Mouse (Mus musculus) kidney, embryonic 14.5 days (tissue): ENCODE measurements around the gene Rnasek. TPM values are rescaled to one million over a fixed set of nuclear protein-coding genes. Genes with fewer than 3 reads are reported as not detected.

Experiments
- ATAC-seq: fragments of 200-750 bp; cut with Nextera tagmentation; 2 replicates; pipeline ENCODE4 v1.8.0; 2017; ENCODE audit warnings: moderate number of reproducible peaks, mild to moderate bottlenecking, moderate TSS enrichment, moderate library complexity; ENCODE audit not compliant: low FRiP score, low TSS enrichment
- H3K27ac ChIP-seq: fragments of 300-500 bp; sonication (generic); 2 replicates; pipeline ENCODE4 v1.5.1; 2014; ENCODE audit warnings: low read depth, mild to moderate bottlenecking, low read length, moderate library complexity, mixed read lengths
- H3K27me3 ChIP-seq: fragments of 300-500 bp; sonication (generic); 2 replicates; pipeline ENCODE4 v1.6.1; 2014; ENCODE audit warnings: mild to moderate bottlenecking, low read length; ENCODE audit not compliant: control insufficient read depth, insufficient read depth
- H3K36me3 ChIP-seq: fragments of 300-500 bp; sonication (generic); 2 replicates; pipeline ENCODE4 v1.6.1; 2014; ENCODE audit warnings: low read length, mixed read lengths; ENCODE audit not compliant: control insufficient read depth, insufficient read depth
- H3K4me1 ChIP-seq: fragments of 300-500 bp; sonication (generic); 2 replicates; pipeline ENCODE4 v1.6.1; 2014; ENCODE audit warnings: low read length, mixed read lengths; ENCODE audit not compliant: control insufficient read depth, insufficient read depth
- H3K4me2 ChIP-seq: fragments of 300-500 bp; sonication (generic); replicated peaks from 2 replicates; pipeline ENCODE4 v1.6.1; 2014; ENCODE audit warnings: low read depth, mild to moderate bottlenecking, low read length
- H3K4me3 ChIP-seq: fragments of 300-500 bp; sonication (generic); 2 replicates; pipeline ENCODE4 v1.5.1; 2014; ENCODE audit warnings: mild to moderate bottlenecking, low read length
- H3K9ac ChIP-seq: fragments of 300-500 bp; sonication (generic); 2 replicates; pipeline ENCODE4 v1.6.1; 2014; ENCODE audit warnings: low read depth, mild to moderate bottlenecking, low read length, moderate library complexity
- H3K9me3 ChIP-seq: fragments of 300-500 bp; sonication (generic); 2 replicates; pipeline ENCODE4 v1.6.1; 2016; ENCODE audit warnings: low read length; ENCODE audit not compliant: control insufficient read depth
- WGBS: fragments of 180-500 bp; shearing (Covaris S2); extraction: QIAGEN DNeasy Blood & Tissue Kit; methylation state at CpG from one replicate; pipeline ENCODE4 v1.1.7; 2014; 5-methylcytosine and 5-hydroxymethylcytosine counted together
- polyA plus RNA-seq: library from polyadenylated mRNA; unstranded; fragments of >200 nt; fragmentation: Nextera tagmentation; extraction: Ambion mirVana; gene quantifications from 2 replicates; pipeline ENCODE4 v1.2.1, GENCODE M21; 2014

The Rnasek gene
- polyA plus RNA-seq, 1 experiment from 2014 or later = 173 TPM

DNA sequence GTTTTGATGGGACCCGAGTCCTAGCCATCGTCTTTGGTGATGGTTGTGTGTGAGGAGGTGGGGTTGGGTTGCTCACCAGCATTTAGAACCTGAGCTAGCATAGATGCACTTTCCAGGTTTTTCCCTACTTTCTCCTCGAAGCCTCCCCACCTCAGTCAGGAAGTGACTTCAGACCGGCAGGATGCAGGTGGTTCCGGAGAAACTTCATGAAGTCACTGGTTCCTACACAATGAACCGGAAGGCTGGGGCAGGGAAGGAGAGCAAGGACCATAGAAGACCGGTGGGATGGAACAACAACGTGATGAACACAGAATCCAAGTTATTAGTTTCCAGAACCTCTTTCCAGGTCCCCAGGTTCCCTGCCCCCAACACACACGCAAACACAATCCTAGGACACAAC, 15.9 kb downstream of the Rnasek start:
- H3K9ac ChIP-seq = no peak overlapping the region
- H3K4me1 ChIP-seq = peaks cover 7% of the 10 kb centered on the region; the same call in 1 of the 2 replicates
- no peak overlapping the region for H3K4me2 ChIP-seq
- no peak overlapping the region for H3K4me3 ChIP-seq
- 75% methylated on average over 9 of the region's 9 CpGs for WGBS
- H3K27me3 ChIP-seq = peaks cover 34% of the 10 kb centered on the region
- no peaks in the 10 kb centered on the region for H3K9me3 ChIP-seq
- no peak for ATAC-seq
- H3K36me3 ChIP-seq = no peaks in the 10 kb centered on the region
- H3K27ac ChIP-seq = peak overlapping the region; percentile 55; the same call in 1 of the 2 replicates

DNA sequence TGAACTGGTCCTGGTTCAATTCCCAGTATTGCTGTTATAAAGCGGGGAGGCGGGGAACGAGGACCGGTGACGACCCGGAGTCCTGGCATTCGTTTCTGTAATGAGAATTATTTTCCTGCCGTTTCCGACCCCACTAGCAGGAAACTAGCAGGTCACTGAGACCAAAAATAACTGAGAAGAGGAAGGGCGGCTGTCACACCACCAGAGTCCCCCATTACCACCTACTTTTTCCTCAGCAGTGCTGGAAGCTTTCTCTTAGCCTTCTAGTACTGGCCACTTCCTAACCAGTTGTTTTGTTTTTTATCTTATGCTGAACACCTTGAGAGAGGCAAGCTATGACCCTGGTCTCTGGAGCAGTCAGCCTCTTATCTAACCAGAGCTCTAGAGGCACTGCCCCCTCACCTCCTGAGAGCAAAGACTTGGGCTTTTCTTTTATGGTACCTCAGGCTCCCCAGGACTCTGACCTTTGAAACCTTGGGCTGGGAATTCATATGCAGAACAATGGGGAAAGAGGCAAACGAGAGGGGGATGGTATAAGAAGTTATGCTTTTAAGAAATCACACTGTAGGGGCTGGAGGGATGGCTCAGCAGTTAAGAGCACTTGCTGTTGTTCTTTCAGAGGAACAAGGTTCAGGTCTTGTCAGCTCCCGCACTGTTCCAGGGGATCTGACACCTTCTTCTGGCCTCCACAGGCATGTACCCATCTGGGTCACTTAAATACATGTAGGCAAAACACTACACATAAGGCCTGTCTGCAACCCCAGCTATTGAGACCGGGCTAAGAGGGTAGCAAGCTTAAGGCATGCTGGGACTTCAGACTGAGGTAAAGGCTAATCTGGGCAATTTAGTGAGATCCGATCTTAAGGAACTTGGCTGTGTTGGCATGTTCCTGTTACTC, 17.8 kb downstream of the Rnasek start:
- no peaks in the 10 kb centered on the region for H3K36me3 ChIP-seq
- no peak for ATAC-seq
- H3K4me3 ChIP-seq = peak overlapping the region; percentile 48
- H3K4me2 ChIP-seq = peak overlapping the region; percentile 90
- peaks cover 7% of the 10 kb centered on the region; the same call in 1 of the 2 replicates for H3K4me1 ChIP-seq
- H3K9me3 ChIP-seq = no peaks in the 10 kb centered on the region
- peaks cover 21% of the 10 kb centered on the region for H3K27me3 ChIP-seq
- H3K9ac ChIP-seq = peak overlapping the region; percentile 79; the same call in 1 of the 2 replicates
- WGBS = 10% methylated on average over 14 of the region's 14 CpGs
- peak overlapping the region; percentile 57; the same call in 1 of the 2 replicates for H3K27ac ChIP-seq

DNA sequence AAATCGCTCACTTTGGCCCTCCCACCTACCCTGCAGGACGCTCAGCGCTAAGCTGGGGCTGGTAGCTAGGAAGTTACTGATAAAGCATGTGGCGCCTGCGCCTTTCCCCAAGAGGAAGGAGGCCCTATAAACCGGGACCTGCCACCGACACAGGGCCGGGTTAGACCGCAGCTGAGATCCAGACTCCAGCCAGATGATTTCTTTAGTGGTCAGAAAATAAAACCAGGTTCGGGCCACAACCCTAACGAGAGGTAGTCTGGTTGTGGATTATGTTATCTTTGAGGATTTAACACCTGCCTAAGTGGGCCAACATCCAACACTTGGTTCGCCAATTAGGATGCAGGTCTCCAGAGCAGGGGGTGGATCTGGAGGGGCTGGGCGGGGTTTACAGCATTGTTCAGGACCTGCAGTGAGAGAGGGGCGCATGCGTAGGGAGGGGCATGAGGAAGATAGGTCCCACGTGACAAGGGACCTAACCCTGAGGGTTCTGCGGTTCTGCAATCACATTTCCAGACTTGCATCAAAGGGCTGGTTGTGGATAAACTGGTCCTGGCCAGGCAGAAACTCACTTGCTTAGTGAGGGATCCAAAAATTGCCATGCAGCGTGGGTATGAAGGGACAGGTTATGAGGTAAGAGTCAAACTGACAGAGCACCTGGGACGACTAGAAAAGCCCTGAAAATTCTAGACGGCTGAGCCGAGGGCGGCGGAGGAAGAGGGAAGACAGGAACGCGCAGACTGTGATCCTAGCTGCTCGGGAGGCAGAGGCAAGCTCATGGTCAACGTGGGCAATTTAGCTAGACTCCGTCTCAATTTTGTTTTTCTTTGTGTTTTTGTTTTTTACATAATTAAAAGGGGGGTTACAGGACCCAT, 18.7 kb downstream of the Rnasek start, which contains the start of gene Slc16a13:
Slc16a13 (minus strand) TSS at position 334 of the 872 bp plus-strand sequence.
- Histone ChIP-seq H3K4me2 (peak within 1 kb of the TSS; percentile 90), H3K27me3 (peaks cover 18% of the 10 kb centered on the region), H3K4me3 (peak within 1 kb of the TSS; percentile 48), H3K27ac (peak within 1 kb of the TSS; percentile 72), H3K9me3 (no peaks in the 10 kb centered on the region), H3K9ac (peak within 1 kb of the TSS; percentile 79), H3K4me1 (no peaks in the 10 kb centered on the region), H3K36me3 (no peaks in the 10 kb centered on the region)
- ATAC-seq = peak; percentile 92
- WGBS = 0% methylated on average over 28 of the region's 28 CpGs

GRCm38 (mm10) chr11:70220323-70220722, 19.3 kb downstream of the Rnasek start:
- WGBS = 2% methylated on average over 24 of the region's 24 CpGs
- peak overlapping the region; percentile 48 for H3K4me3 ChIP-seq

DNA sequence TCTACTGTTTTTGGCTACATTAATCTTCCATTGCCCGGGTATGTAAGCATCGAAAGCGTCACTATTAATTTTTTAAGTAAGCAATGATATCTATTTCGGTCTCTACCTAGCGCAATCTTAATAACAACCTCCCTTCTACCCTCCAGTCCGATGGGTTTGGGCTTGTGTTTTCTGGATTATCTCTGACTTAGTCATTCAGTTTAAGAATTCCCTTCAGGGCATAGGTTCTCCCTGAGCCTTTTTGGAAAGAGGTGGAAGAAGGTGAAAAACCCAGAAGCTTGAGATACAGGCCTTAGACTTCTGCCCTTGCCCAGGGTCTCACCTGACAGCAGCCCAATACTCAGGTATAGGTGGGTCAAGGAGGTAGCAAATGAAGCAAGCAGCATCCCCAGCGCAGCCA, 19.8 kb downstream of the Rnasek start:
- Histone ChIP-seq H3K27ac (no peak overlapping the region), H3K4me1 (peaks cover 8% of the 10 kb centered on the region; the same call in 1 of the 2 replicates), H3K9ac (peak overlapping the region; percentile 79; the same call in 1 of the 2 replicates), H3K4me3 (peak overlapping the region; percentile 48), H3K27me3 (peaks cover 26% of the 10 kb centered on the region), H3K4me2 (peak overlapping the region; percentile 90), H3K9me3 (no peaks in the 10 kb centered on the region), H3K36me3 (no peaks in the 10 kb centered on the region)
- WGBS = 60% methylated on average over 7 of the region's 7 CpGs
- no peak for ATAC-seq

More at GRCm38 (mm10) chr11:70220323-70220722, 19.3 kb downstream of the Rnasek start:
- H3K4me2 ChIP-seq = peak overlapping the region; percentile 90
- H3K4me1 ChIP-seq = peaks cover 4% of the 10 kb centered on the region; the same call in 1 of the 2 replicates
- peak overlapping the region; percentile 79 for H3K9ac ChIP-seq
- peaks cover 24% of the 10 kb centered on the region for H3K27me3 ChIP-seq
- no peaks in the 10 kb centered on the region for H3K9me3 ChIP-seq
- peak overlapping the region; percentile 72 for H3K27ac ChIP-seq
- no peak for ATAC-seq
- no peaks in the 10 kb centered on the region for H3K36me3 ChIP-seq

- Histone ChIP-seq H3K9me3 (no peaks in the 10 kb centered on the region), H3K36me3 (no peaks in the 10 kb centered on the region), H3K27ac (no peak overlapping the region; the same call in 1 of the 2 replicates), H3K4me2 (0 out of 2 replicates have a peak overlapping the region, but pooled peaks have one; percentile 90), H3K4me1 (peaks cover 18% of the 10 kb centered on the region; the same call in 1 of the 2 replicates), H3K27me3 (peaks cover 31% of the 10 kb centered on the region), H3K4me3 (no peak overlapping the region), H3K9ac (no peak overlapping the region)
- no peak for ATAC-seq
- 91% methylated on average over 15 of the region's 15 CpGs for WGBS
These were observed 20.7 kb downstream of the Rnasek start for GRCm38 (mm10) chr11:70218741-70219470.

- H3K9ac ChIP-seq = no peak overlapping the region
- H3K4me2 ChIP-seq = no peak overlapping the region
- H3K27me3 ChIP-seq = peaks cover 40% of the 10 kb centered on the region
- no peak for ATAC-seq
- H3K4me3 ChIP-seq = no peak overlapping the region
- H3K36me3 ChIP-seq = no peaks in the 10 kb centered on the region
- WGBS = 82% methylated on average over 4 of the region's 4 CpGs
- no peak overlapping the region for H3K27ac ChIP-seq
- H3K9me3 ChIP-seq = no peaks in the 10 kb centered on the region
- peaks cover 25% of the 10 kb centered on the region; the same call in 1 of the 2 replicates for H3K4me1 ChIP-seq
These were observed 21.6 kb downstream of the Rnasek start for GRCm38 (mm10) chr11:70218039-70218438.

DNA sequence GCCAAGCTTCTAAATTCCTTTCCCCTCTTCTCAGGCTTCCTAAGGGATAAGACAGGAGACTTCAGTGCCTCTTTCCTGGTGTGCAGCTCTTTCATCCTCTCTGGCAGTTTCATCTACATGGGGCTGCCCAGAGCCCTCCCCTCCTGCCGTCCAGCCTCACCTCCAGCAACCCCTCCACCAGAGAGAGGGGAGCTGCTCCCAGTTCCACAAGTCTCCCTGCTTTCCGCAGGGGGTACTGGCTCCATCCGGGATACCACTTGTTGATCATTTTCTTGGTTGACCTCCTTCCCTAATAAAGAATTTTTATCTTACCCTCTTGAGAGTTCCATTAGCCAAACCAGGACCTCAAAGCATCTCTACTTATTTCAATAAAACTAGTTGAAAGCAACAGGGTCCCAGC, 23.5 kb downstream of the Rnasek start:
- Histone ChIP-seq H3K4me1 (peaks cover 25% of the 10 kb centered on the region; the same call in 1 of the 2 replicates), H3K4me2 (no peak overlapping the region), H3K36me3 (no peaks in the 10 kb centered on the region), H3K4me3 (no peak overlapping the region), H3K9ac (no peak overlapping the region), H3K27me3 (peaks cover 40% of the 10 kb centered on the region), H3K9me3 (no peaks in the 10 kb centered on the region), H3K27ac (no peak overlapping the region)
- WGBS = 62% methylated on average over 3 of the region's 3 CpGs
- ATAC-seq = no peak
